In genomic region chr11:120547469-120547868, GRCm38 (mm10) we compare ENCODE assay signal across 10 mouse cellular contexts. TPM values are rescaled to one million over a fixed set of nuclear protein-coding genes. Genes with fewer than 3 reads are reported as not detected.
DNase-seq lines count a peak whose midpoint lies in the region; ATAC-seq and TF ChIP-seq lines count a peak whose summit lies in the region.
"Had no signal": no experiment of that assay in that cellular context is flagged by ENCODE, and none has a peak within 500 bp of the region (broad histone marks: within the 10 kb centered on the region; RNA-seq: fewer than 3 reads in every experiment).

No protein-coding gene starts in this region.

- H3K4me1 ChIP-seq in lung, postnatal 0 days (ENCODE audit: insufficient read depth, low read depth, low read length): peaks cover 15% of the 10 kb centered on the region
- peaks cover 33% of the 10 kb centered on the region for H3K4me1 ChIP-seq in neural tube, embryonic 13.5 days (replicated peaks)

- no peaks in the 10 kb centered on the region for H3K27me3 ChIP-seq in lung, postnatal 0 days (replicated peaks; ENCODE audit: insufficient read depth, low read length)
- H3K27me3 ChIP-seq in neural tube, embryonic 13.5 days: no peaks in the 10 kb centered on the region

- H3K9ac ChIP-seq in lung, postnatal 0 days (replicated peaks; ENCODE audit: low read depth): no peak overlapping the region
- peak overlapping the region; percentile 12; the same call in 1 of the 2 replicates for H3K9ac ChIP-seq in neural tube, embryonic 13.5 days

- 43% methylated on average over 2 of the region's 2 CpGs for WGBS in lung, postnatal 0 days
- WGBS in neural tube, embryonic 13.5 days: 57% methylated on average over 2 of the region's 2 CpGs

- TF ChIP-seq CTCF in lung, postnatal 0 days (IDR thresholded peaks at IDR 0.05): peak; percentile 56

- no peak overlapping the region for H3K4me3 ChIP-seq in lung, postnatal 0 days (ENCODE audit: low read depth, low read length)
- no peak overlapping the region for H3K4me3 ChIP-seq in neural tube, embryonic 13.5 days

- no peak overlapping the region for H3K4me2 ChIP-seq in lung, postnatal 0 days (replicated peaks; ENCODE audit: low read depth, low read length)
- 0 out of 2 replicates have a peak overlapping the region, but pooled peaks have one; percentile 96 for H3K4me2 ChIP-seq in neural tube, embryonic 13.5 days

- no peak for TF ChIP-seq EP300 in lung, postnatal 0 days (IDR thresholded peaks at IDR 0.05)

- peaks cover 21% of the 10 kb centered on the region; the same call in 1 of the 2 replicates for H3K36me3 ChIP-seq in lung, postnatal 0 days (ENCODE audit: insufficient read depth, low read length)
- H3K36me3 ChIP-seq in neural tube, embryonic 13.5 days: peaks cover 32% of the 10 kb centered on the region

- 0 out of 2 replicates have a peak overlapping the region, but pooled peaks have one; percentile 97 for H3K27ac ChIP-seq in lung, postnatal 0 days (ENCODE audit: low read length)
- no peak overlapping the region for H3K27ac ChIP-seq in neural tube, embryonic 13.5 days (replicated peaks)

- peak; percentile 25 for DNase-seq in gastrocnemius, adult 18-20 months (ENCODE audit: low spot score)
- DNase-seq in gastrocnemius, postnatal 25 days: no peak
- DNase-seq in lung, postnatal 0 days (ENCODE audit: low spot score): peak; percentile 76
- DNase-seq in lung, postnatal 14 days: no peak
- DNase-seq in layer of hippocampus, postnatal 36 days: no peak
- no peak for DNase-seq in ovary, adult 18-20 months (ENCODE audit: low spot score)
- DNase-seq: cerebellum, adult 18-20 months had no signal

- ATAC-seq in lung, postnatal 0 days: peak; percentile 16; the same call in 1 of the 2 replicates
- ATAC-seq in common myeloid progenitor, adult 5-6 weeks (replicated peaks; ENCODE audit: low read depth, poor library complexity, severe bottlenecking): peak; percentile 40; the same call in 1 of the 2 replicates
- ATAC-seq in neural tube, embryonic 13.5 days (ENCODE audit: low read depth): no peak

- H3K9me3 ChIP-seq in lung, postnatal 0 days (ENCODE audit: low read length): no peaks in the 10 kb centered on the region
- no peaks in the 10 kb centered on the region for H3K9me3 ChIP-seq in neural tube, embryonic 13.5 days

RNA-seq across cellular contexts. Expression of gene Mcrip1, which starts 2.1 kb away (rescaled TPM):
- total RNA-seq in gastrocnemius, adult 18-20 months (2021): 10 to 100 TPM; 18.4 to 22.7 TPM
- 10 to 100 TPM; 21.4 to 23.7 TPM for total RNA-seq in gastrocnemius, postnatal 25 days (2021)
- 209 and 215 TPM in 2 replicates for polyA plus RNA-seq in lung, postnatal 0 days (2015; fragmentation: Nextera tagmentation; extraction: Ambion mirVana)
- total RNA-seq in common myeloid progenitor, adult 5-6 weeks (2017): 26.5 and 31.0 TPM in 2 replicates
- 201 and 236 TPM in 2 replicates for polyA plus RNA-seq in neural tube, embryonic 13.5 days (2015; fragmentation: Nextera tagmentation; extraction: Ambion mirVana)
- 10 to 100 TPM; 71.3 to 71.6 TPM for total RNA-seq in layer of hippocampus, postnatal 36 days (2021)

RNA-seq across cellular contexts. Expression of gene Ppp1r27, which starts 3.5 kb away (rescaled TPM):
- total RNA-seq in gastrocnemius, adult 18-20 months (2021): 100 to 1,000 TPM; 140 to 577 TPM
- 100 to 1,000 TPM in 1 of 2 experiments, 10 to 100 TPM in 1; 92.3 to 377 TPM for total RNA-seq in gastrocnemius, postnatal 25 days (2021)
- polyA plus RNA-seq in lung, postnatal 0 days (2015; fragmentation: Nextera tagmentation; extraction: Ambion mirVana): not detected in 2 replicates
- total RNA-seq in common myeloid progenitor, adult 5-6 weeks (2017): not detected in 2 replicates
- not detected in 2 replicates for polyA plus RNA-seq in neural tube, embryonic 13.5 days (2015; fragmentation: Nextera tagmentation; extraction: Ambion mirVana)
- total RNA-seq in layer of hippocampus, postnatal 36 days (2021): not detected
- polyA plus RNA-seq: large intestine, adult 2 months had no signal

RNA-seq across cellular contexts. Expression of gene Gcgr, which starts 17.0 kb away (rescaled TPM):
- total RNA-seq in gastrocnemius, adult 18-20 months (2021): under 1 TPM in 1 of 2 experiments, not detected in 1; 0.45 TPM
- total RNA-seq in gastrocnemius, postnatal 25 days (2021): under 1 TPM in 1 of 2 experiments, not detected in 1; 0.31 TPM
- 0.61 and 0.76 TPM in 2 replicates for polyA plus RNA-seq in lung, postnatal 0 days (2015; fragmentation: Nextera tagmentation; extraction: Ambion mirVana)
- not detected in 2 replicates for total RNA-seq in common myeloid progenitor, adult 5-6 weeks (2017)
- polyA plus RNA-seq in neural tube, embryonic 13.5 days (2015; fragmentation: Nextera tagmentation; extraction: Ambion mirVana): 0.20 and 0.28 TPM in 2 replicates
- total RNA-seq in layer of hippocampus, postnatal 36 days (2021): under 1 TPM; 0.15 to 0.18 TPM

RNA-seq across cellular contexts. Expression of gene P4hb, which starts 25.6 kb away (rescaled TPM):
- total RNA-seq in gastrocnemius, adult 18-20 months (2021): 100 to 1,000 TPM; 188 to 221 TPM
- total RNA-seq in gastrocnemius, postnatal 25 days (2021): 100 to 1,000 TPM; 192 to 198 TPM
- polyA plus RNA-seq in lung, postnatal 0 days (2015; fragmentation: Nextera tagmentation; extraction: Ambion mirVana): 551 and 555 TPM in 2 replicates
- total RNA-seq in common myeloid progenitor, adult 5-6 weeks (2017): 494 and 545 TPM in 2 replicates
- polyA plus RNA-seq in neural tube, embryonic 13.5 days (2015; fragmentation: Nextera tagmentation; extraction: Ambion mirVana): 329 and 382 TPM in 2 replicates
- 100 to 1,000 TPM; 118 to 122 TPM for total RNA-seq in layer of hippocampus, postnatal 36 days (2021)

RNA-seq across cellular contexts. Expression of gene Arhgdia, which starts 34.0 kb away (rescaled TPM):
- total RNA-seq in gastrocnemius, adult 18-20 months (2021): 10 to 100 TPM; 71.0 to 89.8 TPM
- total RNA-seq in gastrocnemius, postnatal 25 days (2021): 10 to 100 TPM; 80.1 to 95.2 TPM
- polyA plus RNA-seq in lung, postnatal 0 days (2015; fragmentation: Nextera tagmentation; extraction: Ambion mirVana): 512 TPM in 2 replicates
- total RNA-seq in common myeloid progenitor, adult 5-6 weeks (2017): 148 and 170 TPM in 2 replicates
- 529 and 543 TPM in 2 replicates for polyA plus RNA-seq in neural tube, embryonic 13.5 days (2015; fragmentation: Nextera tagmentation; extraction: Ambion mirVana)
- 100 to 1,000 TPM; 266 to 282 TPM for total RNA-seq in layer of hippocampus, postnatal 36 days (2021)

Comparison
In these comparisons a context has a peak if more than half of its experiments do, and no peak if none do; other contexts are left out.
1. DNase-seq: peak in gastrocnemius, adult 18-20 months (single experiment) and lung, postnatal 0 days (single experiment); none in gastrocnemius, postnatal 25 days (single experiment), lung, postnatal 14 days (single experiment), layer of hippocampus, postnatal 36 days (0 of 2) and ovary, adult 18-20 months (single experiment).
2. RNA of gene Ppp1r27, which starts 3.5 kb away (total RNA-seq): 140 to 577 TPM in gastrocnemius, adult 18-20 months and 92.3 to 377 TPM in gastrocnemius, postnatal 25 days; not detected in common myeloid progenitor, adult 5-6 weeks and not detected in layer of hippocampus, postnatal 36 days; every median in the first group is over 10 times any median in the second.